Mouse (Mus musculus): ENCODE data around the gene Tnfsf14. TPM values are rescaled to one million over a fixed set of nuclear protein-coding genes. Genes with fewer than 3 reads are reported as not detected.

Tnfsf14 gene
- total and polyA plus RNA-seq, 3 experiments, result 10.6 to 15.4 (median 14.6) TPM

DNA sequence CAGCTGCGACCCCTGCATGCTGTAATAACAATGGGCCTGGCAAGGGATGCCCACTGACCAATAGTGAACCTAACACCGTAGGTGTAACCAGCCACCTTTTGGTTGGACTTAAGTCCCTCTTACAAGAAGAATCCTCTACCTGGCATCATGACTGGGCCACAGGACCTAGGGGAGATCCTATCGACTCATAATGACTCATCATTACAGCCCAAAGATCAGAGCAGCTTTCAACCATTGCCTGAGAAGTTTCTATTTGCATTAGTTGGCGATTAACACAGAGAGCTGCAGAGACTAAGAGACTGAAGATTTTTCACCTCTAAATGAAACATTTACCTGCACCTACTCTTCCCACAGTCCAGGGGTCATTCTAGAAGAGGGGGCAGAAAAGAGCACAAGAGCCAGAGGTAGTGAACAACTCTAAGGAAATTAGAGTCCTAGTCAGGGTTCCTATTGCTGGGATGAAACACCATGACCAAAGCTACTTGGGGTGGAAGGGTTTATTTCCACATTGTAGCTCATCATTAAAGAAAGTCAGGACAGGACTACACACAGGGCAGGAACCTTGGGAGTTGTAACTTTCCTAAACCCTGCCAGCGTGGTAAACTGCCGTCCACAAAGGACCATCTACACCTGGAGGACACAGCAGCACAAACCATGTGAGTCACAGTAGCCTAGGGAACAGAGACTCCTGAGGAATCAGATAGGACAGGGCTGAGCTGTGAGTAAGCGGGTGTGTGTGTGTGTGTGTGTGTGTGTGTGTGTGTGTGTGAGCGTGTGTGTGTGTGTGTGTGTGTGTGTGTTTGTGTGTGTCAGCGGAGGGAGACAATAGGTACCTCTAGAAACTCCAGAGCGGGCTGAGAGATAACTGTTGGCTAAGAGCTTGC is 8.1 kb upstream of the Tnfsf14 start:
- dilution Hi-C loops (cut with MboI; ENCODE audit: extremely low pct_ligation_motif_present, extremely low pct_unique_long_range_greater_than_20kb, low sequenced_read_pairs), result no loop called here
- Histone ChIP-seq H3K79me2 (replicated peaks; ENCODE audit: control insufficient read depth, extremely low read depth, insufficient read depth, poor library complexity, severe bottlenecking) (no peaks in the 10 kb centered on the region), H3K4me1 (ENCODE audit: control insufficient read depth in 1 of 2, insufficient read depth in 2 of 2) (peaks cover 7 to 22% of the 10 kb centered on the region in 2 experiments; a peak in 3 of 4 replicates), H3K27me3 (replicated peaks) (peaks cover 2% of the 10 kb centered on the region), H3K9me3 (replicated peaks; ENCODE audit: low read length) (peaks cover 5% of the 10 kb centered on the region), H3K4me3 (replicated peaks in 1 of 3; ENCODE audit: low read depth in 2 of 3, low read length in 2 of 3, poor library complexity in 1 of 3) (no peak overlapping the region), H3K36me3 (replicated peaks in 1 of 2; ENCODE audit: control insufficient read depth in 1 of 2, insufficient read depth in 1 of 2, low read length in 1 of 2) (no peaks in the 10 kb centered on the region), H3K27ac (ENCODE audit: insufficient read depth, low read depth) (no peak overlapping the region), H3K9ac (ENCODE audit: insufficient read depth, low read depth) (no peak overlapping the region), H3K4me2 (ENCODE audit: insufficient read depth, low read depth, poor library complexity, severe bottlenecking) (no peak overlapping the region)
- in situ Hi-C loops (cut with MboI; ENCODE audit: low pct_ligation_motif_present, low pct_unique_long_range_greater_than_20kb, low sequenced_read_pairs), result loop anchor here (10.0 kb wide), 1 partner anchor 207 kb away; the partner anchor contains the start of genes Alkbh7 and Clpp
- no peak for TF ChIP-seq USF1 (IDR thresholded peaks at IDR 0.05; ENCODE audit: low read depth, low read length)
- TF ChIP-seq UBTF (IDR thresholded peaks at IDR 0.05; ENCODE audit: low read depth, low read length), result no peak
- TF ChIP-seq ETS1 (conservative IDR thresholded peaks at IDR 0.05; ENCODE audit: low read depth, low read length), result no peak
- TF ChIP-seq MAFK (IDR thresholded peaks at IDR 0.05; ENCODE audit: insufficient replicate concordance, low read length), result no peak
- no peak for TF ChIP-seq ZKSCAN1 (IDR thresholded peaks at IDR 0.05; ENCODE audit: borderline replicate concordance, low read depth, low read length)
- no peak for TF ChIP-seq CHD1 (IDR thresholded peaks at IDR 0.05; ENCODE audit: low read depth, low read length)
- no peak for TF ChIP-seq ELF1 (IDR thresholded peaks at IDR 0.05; ENCODE audit: low read depth, low read length)
- TF ChIP-seq ZMIZ1 (IDR thresholded peaks at IDR 0.05; ENCODE audit: low read depth, low read length), result no peak
- no peak for TF ChIP-seq MEF2A (IDR thresholded peaks at IDR 0.05; ENCODE audit: borderline replicate concordance, low read depth, low read length)
- TF ChIP-seq ZNF384 (IDR thresholded peaks at IDR 0.05; ENCODE audit: low read depth, low read length), result no peak
- no peak for TF ChIP-seq RCOR1 (conservative IDR thresholded peaks at IDR 0.05; ENCODE audit: low read depth, low read length)
- TF ChIP-seq POLR2A (IDR thresholded peaks at IDR 0.05; ENCODE audit: low read depth, low read length), result no peak
- TF ChIP-seq BHLHE40 (IDR thresholded peaks at IDR 0.05; ENCODE audit: low read depth, low read length), result no peak
- DNase-seq (ENCODE audit: extremely low read depth), result no peak

DNA sequence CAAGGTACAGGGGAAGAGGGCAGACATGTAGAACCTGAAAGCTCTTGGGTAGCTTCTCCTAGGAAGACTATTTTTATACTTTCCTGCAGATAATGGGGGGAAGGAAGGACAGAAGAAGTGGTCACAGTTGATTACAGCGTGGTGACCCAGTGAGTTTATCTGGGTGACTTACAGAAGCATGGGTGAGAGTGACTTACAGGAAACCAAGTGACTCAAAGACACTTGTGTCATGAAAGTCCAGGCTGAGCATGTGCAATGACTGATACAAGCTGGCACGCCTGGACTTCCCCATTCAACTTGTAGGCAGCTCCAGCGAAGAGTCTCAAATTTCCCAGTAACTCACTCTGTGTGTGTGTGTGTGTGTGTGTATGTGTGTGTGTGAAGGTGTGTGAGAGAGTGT is 4.3 kb upstream of the Tnfsf14 start:
- Histone ChIP-seq H3K4me1 (ENCODE audit: control insufficient read depth in 1 of 2, insufficient read depth in 2 of 2) (peaks cover 17 to 40% of the 10 kb centered on the region in 2 experiments), H3K27me3 (replicated peaks) (peaks cover 6% of the 10 kb centered on the region), H3K4me2 (ENCODE audit: insufficient read depth, low read depth, poor library complexity, severe bottlenecking) (no peak overlapping the region), H3K36me3 (replicated peaks in 1 of 2; ENCODE audit: control insufficient read depth in 1 of 2, insufficient read depth in 1 of 2, low read length in 1 of 2) (no peaks in the 10 kb centered on the region), H3K9me3 (replicated peaks; ENCODE audit: low read length) (peaks cover 5% of the 10 kb centered on the region), H3K4me3 (replicated peaks in 1 of 3; ENCODE audit: low read depth in 2 of 3, low read length in 2 of 3, poor library complexity in 1 of 3) (no peak overlapping the region), H3K27ac (ENCODE audit: insufficient read depth, low read depth) (no peak overlapping the region), H3K9ac (ENCODE audit: insufficient read depth, low read depth) (no peak overlapping the region), H3K79me2 (replicated peaks; ENCODE audit: control insufficient read depth, extremely low read depth, insufficient read depth, poor library complexity, severe bottlenecking) (no peaks in the 10 kb centered on the region)
- TF ChIP-seq BHLHE40 (IDR thresholded peaks at IDR 0.05; ENCODE audit: low read depth, low read length) (no peak), NRF1 (IDR thresholded peaks at IDR 0.05; ENCODE audit: low read depth, low read length) (peak; percentile 62)
- DNase-seq (ENCODE audit: extremely low read depth), result no peak
- dilution Hi-C loops (cut with MboI; ENCODE audit: extremely low pct_ligation_motif_present, extremely low pct_unique_long_range_greater_than_20kb, low sequenced_read_pairs) (no loop called here), in situ Hi-C loops (cut with MboI; ENCODE audit: low pct_ligation_motif_present, low pct_unique_long_range_greater_than_20kb, low sequenced_read_pairs) (no loop called here)

Data from CH12.LX (cell line).